Mouse (Mus musculus) cortical plate, adult 2 months (tissue): ENCODE data around the gene Gm42791. TPM values are rescaled to one million over a fixed set of nuclear protein-coding genes. Genes with fewer than 3 reads are reported as not detected.

Source experiments
- H3K27ac ChIP-seq: fragments of 200-500 bp; 2 replicates; pipeline ENCODE4 v1.5.1; 2012; ENCODE audit warnings: low read length, control low read depth, inconsistent platforms; ENCODE audit not compliant: insufficient read depth
- H3K4me1 ChIP-seq: fragments of 200-500 bp; 2 replicates; pipeline ENCODE4 v1.6.1; 2011; ENCODE audit warnings: low read length; ENCODE audit not compliant: control insufficient read depth, insufficient read depth
- H3K4me3 ChIP-seq: fragments of 200-500 bp; 2 replicates; pipeline ENCODE4 v1.5.1; 2011; ENCODE audit warnings: mild to moderate bottlenecking, low read length, control low read depth; ENCODE audit not compliant: insufficient read depth
- CTCF ChIP-seq: fragments of 200-500 bp; IDR thresholded peaks from 2 replicates; pipeline ENCODE4 v1.5.1; 2011; ENCODE audit warnings: mild to moderate bottlenecking, control low read depth, low read length; ENCODE audit not compliant: insufficient read depth; ENCODE audit errors: extremely low read depth
- POLR2A ChIP-seq: fragments of 200-500 bp; IDR thresholded peaks from 2 replicates; pipeline ENCODE4 v1.6.1; 2011; ENCODE audit warnings: mild to moderate bottlenecking, low read length, control low read depth; ENCODE audit not compliant: insufficient read depth; ENCODE audit errors: extremely low read depth
- polyA plus RNA-seq: library from polyadenylated mRNA; depleted of rRNA; stranded (reverse); fragments of >200 nt; gene quantifications from 2 replicates; pipeline ENCODE4 v1.2.3, GENCODE M21; 2012

Gm42791 gene
- polyA plus RNA-seq, 1 experiment, result not detected

DNA sequence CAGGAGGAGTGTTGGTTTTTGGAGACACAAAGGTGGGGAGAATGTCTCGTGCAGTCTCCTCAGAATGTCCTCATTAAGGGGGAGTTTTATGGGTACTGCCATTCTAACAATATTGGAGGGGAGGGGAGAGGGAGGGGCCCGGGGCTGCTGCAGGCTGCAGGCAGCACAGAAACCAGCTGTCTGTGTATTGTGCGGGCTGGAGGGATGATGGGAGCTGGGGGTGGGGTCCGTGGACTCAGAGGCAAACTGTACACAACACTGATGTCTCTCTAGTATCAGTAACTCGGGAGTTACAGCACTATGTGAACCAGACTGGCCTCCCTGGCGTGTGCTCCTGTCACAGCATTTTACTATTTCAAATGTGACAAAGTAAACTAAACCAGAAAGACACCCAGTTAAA, 60.5 kb downstream of the Gm42791 start:
- TF ChIP-seq CTCF, result no peak
- TF ChIP-seq POLR2A, result no peak
- H3K27ac ChIP-seq, result no peak overlapping the region
- H3K4me1 ChIP-seq, result no peaks in the 10 kb centered on the region
- H3K4me3 ChIP-seq, result no peak overlapping the region

DNA sequence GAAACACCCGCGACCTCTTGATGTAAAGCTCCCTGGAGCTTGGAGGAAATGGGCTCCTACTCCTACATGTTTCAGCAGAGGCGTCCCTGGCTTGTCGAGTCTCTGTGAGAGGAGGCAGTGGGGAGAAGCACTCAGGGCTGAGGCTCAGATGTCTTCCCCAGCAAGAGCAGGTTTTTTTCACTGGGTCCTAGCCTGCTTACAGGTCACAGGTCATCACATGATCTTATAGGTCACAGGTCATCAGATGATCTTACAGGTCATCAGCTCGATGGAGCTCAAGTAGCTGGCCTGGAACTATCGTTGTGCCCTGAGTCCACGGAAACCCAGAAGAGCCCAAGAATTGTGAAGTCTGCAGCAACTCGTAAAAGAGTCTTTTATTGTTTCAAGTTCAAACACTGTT, 61.2 kb downstream of the Gm42791 start:
- Histone ChIP-seq H3K4me1 (no peaks in the 10 kb centered on the region), H3K27ac (no peak overlapping the region), H3K4me3 (no peak overlapping the region)
- TF ChIP-seq CTCF (no peak), POLR2A (no peak)

DNA sequence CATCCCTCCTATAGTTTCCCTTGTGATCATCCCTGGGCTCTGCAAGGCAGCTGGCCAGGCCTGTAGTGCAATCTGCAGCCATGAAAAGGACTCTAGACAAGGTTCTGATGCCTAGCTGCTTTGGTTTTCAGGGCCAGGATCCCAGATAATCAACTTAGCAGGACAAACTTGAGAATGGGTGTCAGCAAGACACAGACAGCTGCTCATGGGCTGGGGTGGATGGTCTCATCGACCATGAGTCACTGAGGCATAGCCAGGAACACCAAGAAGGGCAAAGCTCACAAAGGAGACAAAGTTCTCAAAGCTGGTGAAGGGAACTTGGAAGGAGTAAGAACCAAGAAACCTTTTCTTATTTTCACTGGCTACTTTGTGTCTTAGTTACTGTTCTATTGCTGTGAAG, 63.6 kb downstream of the Gm42791 start:
- Histone ChIP-seq H3K4me3 (no peak overlapping the region), H3K4me1 (no peaks in the 10 kb centered on the region), H3K27ac (no peak overlapping the region)
- TF ChIP-seq CTCF (no peak), POLR2A (no peak)

DNA sequence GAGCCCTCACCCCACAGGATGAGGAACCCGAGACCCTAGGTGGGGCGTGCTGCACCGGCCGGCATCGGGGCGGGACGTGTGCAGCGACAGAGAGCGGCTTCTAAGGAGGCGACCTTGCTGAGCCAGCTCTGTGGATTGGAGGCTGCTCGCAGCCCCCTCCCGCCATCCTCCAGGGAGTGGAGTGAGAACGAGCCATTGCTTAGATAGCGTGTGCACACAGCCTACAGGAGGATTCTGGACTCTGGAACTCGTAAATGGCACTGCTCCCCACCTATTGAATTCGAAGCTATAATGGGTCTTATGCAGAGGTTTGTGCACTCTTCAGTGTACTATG, 65.9 kb downstream of the Gm42791 start, which contains the start of gene Katnal1:
Gene Katnal1 (minus strand): TSS at position 205 of the 334 bp plus-strand sequence.
- H3K4me3 ChIP-seq, result peak within 1 kb of the TSS; percentile 58
- H3K4me1 ChIP-seq, result peaks cover under 1% of the 10 kb centered on the region
- no peak for TF ChIP-seq POLR2A
- no peak for TF ChIP-seq CTCF
- peak within 1 kb of the TSS; percentile 91 for H3K27ac ChIP-seq

DNA sequence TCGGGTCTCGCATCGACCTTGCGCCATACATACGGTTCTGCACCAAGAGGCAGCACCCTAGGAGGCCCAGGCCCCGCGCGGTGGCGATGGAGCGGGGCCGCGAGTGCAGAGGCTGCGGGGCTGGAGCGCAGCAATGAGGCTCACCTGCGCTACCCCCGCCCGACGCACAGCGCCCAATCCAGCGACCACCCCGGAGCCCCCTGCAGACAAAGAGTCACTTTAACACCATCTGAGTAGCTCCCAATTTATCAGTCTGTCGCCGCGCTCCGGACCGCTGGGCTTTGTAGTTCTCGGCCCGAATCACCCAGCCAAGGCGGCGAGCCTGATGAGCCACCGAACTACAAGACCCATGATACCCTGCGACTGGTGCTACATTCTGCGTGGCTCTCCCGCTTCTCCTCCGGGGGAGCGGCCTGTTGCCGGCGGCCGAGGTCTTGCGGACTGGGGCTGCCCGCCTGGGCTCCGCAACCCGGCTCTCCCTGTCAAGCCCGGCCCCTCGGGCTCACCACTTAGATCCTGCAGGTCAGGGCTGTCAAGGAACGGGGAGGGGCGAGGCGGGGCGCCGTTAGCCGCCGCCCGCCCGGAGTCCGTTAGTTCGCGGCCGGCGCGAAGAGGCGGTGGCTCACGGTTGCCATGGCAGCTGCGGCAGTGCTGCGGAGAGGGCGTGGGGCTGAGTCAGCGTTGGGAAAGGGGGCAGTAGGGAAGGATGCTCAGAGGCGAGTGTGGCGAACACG, 66.4 kb downstream of the Gm42791 start:
- Histone ChIP-seq H3K4me3 (peak overlapping the region; percentile 58), H3K27ac (peak overlapping the region; percentile 91), H3K4me1 (peaks cover 2% of the 10 kb centered on the region)
- TF ChIP-seq POLR2A (peak; percentile 68; the same call in 1 of the 2 replicates), CTCF (no peak)

DNA sequence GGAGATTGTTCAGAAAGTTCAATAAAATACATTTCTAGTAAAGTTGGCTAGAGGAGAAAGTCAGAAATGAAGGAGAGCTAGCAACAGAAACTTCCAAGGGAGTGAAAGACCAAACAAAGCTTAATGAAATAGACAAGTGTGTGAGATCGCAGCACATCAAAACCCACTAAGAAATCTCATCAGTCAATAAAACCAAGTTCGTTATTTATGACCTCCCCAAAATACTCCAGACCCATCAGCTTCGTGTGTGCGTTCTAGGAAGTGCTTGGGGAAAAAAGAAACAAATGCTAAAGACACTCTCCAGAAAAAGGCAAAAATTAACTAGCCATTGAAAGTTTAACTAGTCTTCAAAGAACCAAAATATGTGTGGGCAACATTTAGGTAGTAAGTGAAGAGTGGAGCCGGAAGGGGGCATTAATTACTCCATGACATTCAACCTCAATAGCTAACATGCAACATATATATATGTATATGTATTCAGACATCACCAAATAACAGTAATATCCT, 67.2 kb downstream of the Gm42791 start:
- H3K4me1 ChIP-seq, result peaks cover 2% of the 10 kb centered on the region
- TF ChIP-seq POLR2A, result no peak
- no peak for TF ChIP-seq CTCF
- no peak overlapping the region for H3K27ac ChIP-seq
- peak overlapping the region; percentile 58 for H3K4me3 ChIP-seq

DNA sequence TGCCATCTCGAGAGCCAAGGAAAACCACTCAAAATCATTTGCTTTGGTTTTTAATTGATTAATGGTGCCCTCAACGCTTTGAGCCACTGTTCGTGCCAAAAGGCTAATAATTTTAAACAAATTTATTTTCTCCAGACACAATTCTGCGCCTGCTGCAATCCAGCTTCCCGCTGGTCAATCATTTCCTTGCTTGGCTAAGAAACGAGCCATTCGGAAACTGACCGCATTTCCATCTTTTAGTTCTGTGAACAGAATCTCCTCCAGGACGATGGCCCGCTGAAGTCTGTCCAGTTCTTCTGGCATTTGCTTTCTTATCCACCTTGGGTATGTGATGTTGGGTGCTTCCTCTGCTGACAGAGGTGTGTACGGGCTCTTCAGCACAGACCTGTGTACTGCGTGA, 70.4 kb downstream of the Gm42791 start:
- Histone ChIP-seq H3K4me3 (no peak overlapping the region), H3K27ac (no peak overlapping the region), H3K4me1 (peaks cover 2% of the 10 kb centered on the region)
- no peak for TF ChIP-seq CTCF
- no peak for TF ChIP-seq POLR2A

DNA sequence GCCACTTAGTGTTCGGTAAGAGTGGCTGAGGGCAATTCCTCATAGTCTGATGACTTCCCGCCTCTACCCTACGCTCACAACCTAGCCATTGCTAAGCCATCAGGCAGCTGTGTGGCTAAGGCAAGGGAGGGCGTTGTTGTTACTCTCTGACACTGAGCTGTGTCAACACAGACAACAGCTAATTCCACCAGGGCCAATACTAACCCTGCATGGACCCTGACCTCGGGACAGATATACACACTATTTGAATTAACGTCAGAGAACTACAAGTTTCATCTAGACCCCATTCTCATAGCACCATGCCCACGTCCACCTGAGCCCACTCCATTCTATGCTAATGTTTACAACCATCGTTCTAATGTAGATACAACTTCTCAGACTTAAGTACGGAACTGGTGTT, 70.9 kb downstream of the Gm42791 start:
- TF ChIP-seq POLR2A, result no peak
- no peak for TF ChIP-seq CTCF

DNA sequence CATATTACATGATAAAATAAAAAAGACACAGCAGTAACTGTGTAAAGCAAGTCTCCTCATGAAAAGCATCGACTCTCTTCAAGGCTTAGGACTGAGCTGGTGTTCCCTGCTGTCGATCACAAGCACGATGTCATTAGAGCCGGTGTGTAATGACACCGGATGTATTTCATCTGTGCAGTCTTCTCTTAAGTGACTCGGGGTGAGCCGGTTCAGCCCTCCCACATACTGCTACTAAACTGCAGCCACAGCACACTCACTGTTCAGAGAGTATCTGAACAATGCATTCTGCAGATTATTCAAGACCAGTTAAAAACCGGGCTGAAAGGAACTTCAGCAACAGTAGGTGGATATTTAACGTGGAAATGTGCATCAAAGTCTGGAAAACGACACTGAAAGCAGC, 71.5 kb downstream of the Gm42791 start:
- TF ChIP-seq POLR2A (no peak), CTCF (no peak)
- H3K4me1 ChIP-seq, result peaks cover 2% of the 10 kb centered on the region
- H3K4me3 ChIP-seq, result no peak overlapping the region
- no peak overlapping the region for H3K27ac ChIP-seq

More for the DNA sequence above, 70.9 kb downstream of the Gm42791 start:
- Histone ChIP-seq H3K4me3 (no peak overlapping the region), H3K4me1 (peaks cover 2% of the 10 kb centered on the region), H3K27ac (no peak overlapping the region)

DNA sequence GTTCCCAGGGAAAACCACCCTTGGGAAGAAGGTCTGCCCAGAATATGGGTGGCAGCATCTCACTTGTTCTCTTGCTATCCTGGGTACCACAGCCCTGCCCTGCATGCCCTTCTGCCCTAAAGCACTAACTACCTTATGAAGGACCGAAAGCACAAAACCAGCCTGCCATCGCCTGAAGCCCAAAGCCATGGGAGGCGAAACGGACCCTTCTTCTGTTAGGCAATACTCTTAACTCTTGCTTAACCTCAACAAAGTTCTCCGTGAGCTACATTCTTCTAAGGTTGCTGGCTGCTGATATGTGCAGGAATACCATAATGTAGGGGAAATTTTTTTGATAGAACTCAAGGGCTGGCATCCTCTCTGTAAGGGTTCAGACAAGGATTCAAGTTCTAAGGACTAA, 72.2 kb downstream of the Gm42791 start:
- TF ChIP-seq CTCF (no peak), POLR2A (no peak)
- H3K4me3 ChIP-seq, result no peak overlapping the region
- no peak overlapping the region for H3K27ac ChIP-seq
- peaks cover 2% of the 10 kb centered on the region for H3K4me1 ChIP-seq
